In genomic region chr10:24712367-24712761, GRCm38 (mm10) we compare ENCODE assay signal across 8 mouse cellular contexts. TPM values are rescaled to one million over a fixed set of nuclear protein-coding genes. Genes with fewer than 3 reads are reported as not detected.
DNase-seq lines count a peak whose midpoint lies in the region; ATAC-seq and TF ChIP-seq lines count a peak whose summit lies in the region.

No protein-coding gene starts in this region.

- H3K9ac ChIP-seq in lung, embryonic 14.5 days: peak overlapping the region; percentile 59
- H3K9ac ChIP-seq in embryonic facial prominence, embryonic 14.5 days (ENCODE audit: low read depth, low read length): peak overlapping the region; percentile 74
- H3K9ac ChIP-seq in limb, embryonic 13.5 days: peak overlapping the region; percentile 70
- peak overlapping the region; percentile 61; the same call in 1 of the 2 replicates for H3K9ac ChIP-seq in neural tube, embryonic 15.5 days (replicated peaks)

- H3K4me3 ChIP-seq in lung, embryonic 14.5 days (ENCODE audit: low read depth, low read length): peak overlapping the region; percentile 65
- H3K4me3 ChIP-seq in embryonic facial prominence, embryonic 14.5 days (ENCODE audit: low read depth, low read length): peak overlapping the region; percentile 62
- H3K4me3 ChIP-seq in limb, embryonic 13.5 days: peak overlapping the region; percentile 63
- peak overlapping the region; percentile 70 for H3K4me3 ChIP-seq in neural tube, embryonic 15.5 days (replicated peaks)

- no peak overlapping the region for H3K27ac ChIP-seq in lung, embryonic 14.5 days (ENCODE audit: low read depth)
- H3K27ac ChIP-seq in embryonic facial prominence, embryonic 14.5 days (replicated peaks; ENCODE audit: low read depth, low read length): no peak overlapping the region
- H3K27ac ChIP-seq in limb, embryonic 13.5 days: no peak overlapping the region
- H3K27ac ChIP-seq in neural tube, embryonic 15.5 days (replicated peaks): no peak overlapping the region

- peak overlapping the region; percentile 100 for H3K4me2 ChIP-seq in lung, embryonic 14.5 days
- peak overlapping the region; percentile 97 for H3K4me2 ChIP-seq in embryonic facial prominence, embryonic 14.5 days (ENCODE audit: low read depth, low read length)
- H3K4me2 ChIP-seq in limb, embryonic 13.5 days (replicated peaks): peak overlapping the region; percentile 91
- peak overlapping the region; percentile 99 for H3K4me2 ChIP-seq in neural tube, embryonic 15.5 days

- no peaks in the 10 kb centered on the region for H3K27me3 ChIP-seq in lung, embryonic 14.5 days (ENCODE audit: insufficient read depth, low read length)
- peaks cover 20% of the 10 kb centered on the region for H3K27me3 ChIP-seq in embryonic facial prominence, embryonic 14.5 days (replicated peaks; ENCODE audit: control insufficient read depth, insufficient read depth, low read length)
- H3K27me3 ChIP-seq in limb, embryonic 13.5 days: peaks cover 8% of the 10 kb centered on the region; the same call in 1 of the 2 replicates
- peaks cover 8% of the 10 kb centered on the region; the same call in 1 of the 2 replicates for H3K27me3 ChIP-seq in neural tube, embryonic 15.5 days (replicated peaks)

- H3K36me3 ChIP-seq in lung, embryonic 14.5 days (ENCODE audit: insufficient read depth): no peaks in the 10 kb centered on the region
- no peaks in the 10 kb centered on the region for H3K36me3 ChIP-seq in embryonic facial prominence, embryonic 14.5 days (ENCODE audit: control insufficient read depth, insufficient read depth, low read length)
- H3K36me3 ChIP-seq in limb, embryonic 13.5 days: no peaks in the 10 kb centered on the region
- H3K36me3 ChIP-seq in neural tube, embryonic 15.5 days: no peaks in the 10 kb centered on the region

- WGBS in lung, embryonic 14.5 days: 5% methylated on average over 15 of the region's 15 CpGs
- 13% methylated on average over 15 of the region's 15 CpGs for WGBS in embryonic facial prominence, embryonic 14.5 days
- WGBS in limb, embryonic 13.5 days: 18% methylated on average over 15 of the region's 15 CpGs
- 14% methylated on average over 15 of the region's 15 CpGs for WGBS in neural tube, embryonic 15.5 days

- ATAC-seq in lung, embryonic 14.5 days (ENCODE audit: insufficient read depth): no peak
- ATAC-seq in embryonic facial prominence, embryonic 14.5 days (ENCODE audit: low read depth): no peak
- no peak for ATAC-seq in limb, embryonic 13.5 days (ENCODE audit: low FRiP score, low read depth)
- ATAC-seq in neural tube, embryonic 15.5 days (ENCODE audit: low FRiP score): no peak

- no peaks in the 10 kb centered on the region for H3K9me3 ChIP-seq in lung, embryonic 14.5 days (ENCODE audit: low read depth, low read length)
- H3K9me3 ChIP-seq in embryonic facial prominence, embryonic 14.5 days (ENCODE audit: control insufficient read depth, low read length): no peaks in the 10 kb centered on the region
- no peaks in the 10 kb centered on the region for H3K9me3 ChIP-seq in limb, embryonic 13.5 days
- no peaks in the 10 kb centered on the region for H3K9me3 ChIP-seq in neural tube, embryonic 15.5 days (replicated peaks)

- DNase-seq in lung, embryonic 14.5 days: peak; percentile 37
- DNase-seq in lung, postnatal 25 days (ENCODE audit: low spot score): no peak
- no peak for DNase-seq in embryonic facial prominence, embryonic 14.5 days (ENCODE audit: low spot score)
- DNase-seq in frontal cortex, postnatal 36 days (ENCODE audit: low spot score in 2 of 2): no peak
- no peak for DNase-seq in left cerebral cortex, adult 18-20 months (ENCODE audit: low spot score in 2 of 2)
- DNase-seq in layer of hippocampus, adult 18-20 months (ENCODE audit: low spot score in 2 of 2): no peak

- no peaks in the 10 kb centered on the region for H3K4me1 ChIP-seq in lung, embryonic 14.5 days (ENCODE audit: insufficient read depth)
- peaks cover 6% of the 10 kb centered on the region; the same call in 1 of the 2 replicates for H3K4me1 ChIP-seq in embryonic facial prominence, embryonic 14.5 days (ENCODE audit: control insufficient read depth, insufficient read depth, low read length)
- H3K4me1 ChIP-seq in limb, embryonic 13.5 days: peaks cover 9% of the 10 kb centered on the region
- H3K4me1 ChIP-seq in neural tube, embryonic 15.5 days: peaks cover 12% of the 10 kb centered on the region

- TF ChIP-seq CTCF in lung, embryonic 14.5 days (IDR thresholded peaks at IDR 0.05; ENCODE audit: low read depth): no peak

RNA-seq across cellular contexts. Expression of gene Enpp1, which starts 0.4 kb away (rescaled TPM):
- 2.3 and 2.9 TPM in 2 replicates for polyA plus RNA-seq in lung, embryonic 14.5 days (2014; fragmentation: Nextera tagmentation; extraction: Ambion mirVana)
- polyA plus RNA-seq in embryonic facial prominence, embryonic 14.5 days (2014; fragmentation: Nextera tagmentation; extraction: Ambion mirVana): 8.0 and 9.3 TPM in 2 replicates
- polyA plus RNA-seq in limb, embryonic 13.5 days (2015; fragmentation: Nextera tagmentation; extraction: Ambion mirVana): 5.0 and 6.0 TPM in 2 replicates
- polyA plus RNA-seq in neural tube, embryonic 15.5 days (2015; fragmentation: Nextera tagmentation; extraction: Ambion mirVana): 3.4 and 3.6 TPM in 2 replicates
- total RNA-seq in left cerebral cortex, adult 18-20 months (2021): 1 to 10 TPM; 4.1 to 4.6 TPM
- 1 to 10 TPM; 3.4 TPM for total RNA-seq in layer of hippocampus, adult 18-20 months (2021)
